Mouse (Mus musculus): Measurements from ENCODE around the gene Hist3h2a.
"Not testable (repeated sequence)": the region's sequence is repeated elsewhere in the genome, so short reads cannot be mapped to it uniquely, and the experiment has no call there.

Gene Hist3h2a

DNA sequence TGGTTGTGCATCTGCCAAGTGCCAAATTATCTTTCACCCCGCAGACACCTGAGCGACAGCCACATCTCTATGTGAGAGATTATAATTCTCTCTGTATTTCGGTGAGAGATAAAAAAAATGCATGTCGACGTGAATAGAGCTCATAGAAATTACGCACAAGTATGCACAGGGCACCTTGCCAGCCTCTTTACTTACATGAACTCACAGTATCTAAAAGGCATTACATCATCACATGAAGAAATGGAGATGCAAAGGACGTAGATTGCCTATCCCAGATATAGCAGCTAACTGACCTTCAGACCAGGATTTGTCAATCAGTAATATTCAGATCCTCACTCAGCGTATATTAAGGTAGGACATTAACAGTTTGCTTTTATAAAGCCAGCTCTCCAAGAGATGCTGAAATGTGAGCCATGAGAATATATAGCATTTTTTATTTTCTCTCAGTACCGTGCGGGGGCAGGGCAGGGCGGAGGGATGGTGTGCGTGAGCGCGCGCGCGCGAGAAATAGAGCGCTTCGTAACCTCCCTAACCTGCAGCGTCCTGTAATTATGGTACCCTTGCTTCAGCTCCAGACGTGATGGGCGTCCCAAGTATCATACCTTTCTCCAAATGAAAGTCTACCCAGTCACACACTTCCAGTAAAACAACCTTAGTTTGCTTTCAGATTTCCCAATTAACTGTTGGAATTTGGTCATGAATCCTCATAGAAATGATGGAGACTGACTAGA is 6.5 kb upstream of the Hist3h2a start:
- no peak for DNase-seq (ENCODE audit: low spot score)

DNA sequence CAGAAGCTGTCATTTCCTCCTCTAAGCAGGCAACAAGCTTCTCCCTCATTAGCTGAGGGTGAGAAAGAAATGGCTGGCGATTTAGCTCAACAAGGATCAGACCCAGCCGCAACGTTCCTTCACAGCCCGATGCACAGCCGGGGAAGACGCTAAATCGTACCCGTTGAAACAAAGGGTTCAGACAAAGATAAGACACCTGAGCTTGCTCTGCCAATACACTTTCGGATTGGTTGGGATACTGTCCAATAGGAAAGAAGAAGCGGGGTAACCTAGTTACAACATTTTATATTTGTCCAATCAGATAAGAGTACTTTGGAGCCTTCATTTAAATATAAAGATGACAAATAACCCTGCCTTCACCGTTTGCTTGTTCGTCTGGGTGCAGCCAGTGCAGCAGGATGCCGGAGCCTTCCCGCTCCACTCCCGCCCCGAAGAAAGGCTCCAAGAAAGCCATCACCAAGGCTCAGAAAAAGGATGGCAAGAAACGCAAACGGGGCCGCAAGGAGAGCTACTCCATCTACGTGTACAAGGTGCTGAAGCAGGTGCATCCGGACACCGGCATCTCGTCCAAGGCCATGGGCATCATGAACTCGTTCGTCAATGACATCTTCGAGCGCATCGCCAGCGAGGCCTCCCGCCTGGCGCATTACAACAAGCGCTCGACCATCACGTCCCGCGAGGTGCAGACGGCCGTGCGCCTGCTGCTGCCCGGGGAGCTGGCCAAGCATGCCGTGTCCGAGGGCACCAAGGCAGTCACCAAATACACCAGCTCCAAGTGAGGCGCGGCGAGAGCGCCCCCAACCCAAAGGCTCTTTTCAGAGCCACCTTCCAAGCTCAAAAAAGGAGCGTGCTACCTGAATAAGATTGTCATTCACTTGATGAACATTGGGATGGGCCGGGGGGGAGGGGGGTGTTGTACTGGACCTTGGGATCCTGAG is 5.7 kb upstream of the Hist3h2a start, which contains the start of gene Hist3h2ba:
TSS of gene Hist3h2ba (plus strand) at position 379 of the 938 bp plus-strand sequence.
- no peak for DNase-seq (ENCODE audit: low spot score)

DNA sequence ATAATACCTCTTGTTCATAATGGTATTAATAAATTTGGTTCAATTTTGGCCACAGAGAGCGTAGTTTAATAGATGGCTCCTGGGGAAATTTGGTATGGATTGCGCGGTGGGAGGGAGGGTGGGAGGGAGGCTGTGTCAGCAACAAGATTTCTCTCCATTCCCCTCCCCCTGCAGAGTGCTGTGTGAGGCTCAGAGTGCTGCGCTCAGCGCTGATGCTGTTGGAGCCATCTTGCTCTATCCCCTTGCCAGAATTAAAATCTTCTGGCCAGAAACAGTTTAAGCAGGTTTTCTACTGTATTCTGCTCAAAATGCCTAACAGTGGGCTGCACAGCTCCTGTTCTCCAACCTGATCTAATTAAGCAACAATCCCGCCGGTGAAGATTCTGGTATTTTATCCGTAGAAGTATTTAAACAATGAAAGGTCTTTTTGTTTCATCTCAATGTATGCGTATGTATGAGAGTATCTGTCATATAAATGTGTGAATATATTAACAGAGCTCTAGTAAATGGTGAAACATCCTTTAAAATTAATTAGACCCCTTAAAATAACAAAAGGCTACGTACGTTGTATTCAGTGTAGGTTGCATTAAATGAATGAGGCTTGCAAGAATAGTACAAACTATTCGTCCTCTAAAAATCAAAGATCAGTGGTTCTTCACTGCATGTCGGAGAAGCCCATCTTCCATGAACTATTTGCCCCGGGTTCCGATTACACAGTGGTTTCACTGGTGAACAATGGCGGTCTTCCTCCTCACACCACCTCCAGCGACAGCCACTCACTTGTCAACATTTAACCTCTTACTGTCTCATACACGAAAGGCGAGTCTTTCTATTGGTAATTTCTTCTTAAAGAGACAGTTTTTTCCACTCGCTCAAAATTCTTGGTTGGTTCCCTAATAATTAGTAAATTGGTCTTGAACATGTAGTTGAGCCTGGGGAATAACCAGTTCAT is 4.7 kb upstream of the Hist3h2a start:
- no peak for DNase-seq (ENCODE audit: low spot score)

DNA sequence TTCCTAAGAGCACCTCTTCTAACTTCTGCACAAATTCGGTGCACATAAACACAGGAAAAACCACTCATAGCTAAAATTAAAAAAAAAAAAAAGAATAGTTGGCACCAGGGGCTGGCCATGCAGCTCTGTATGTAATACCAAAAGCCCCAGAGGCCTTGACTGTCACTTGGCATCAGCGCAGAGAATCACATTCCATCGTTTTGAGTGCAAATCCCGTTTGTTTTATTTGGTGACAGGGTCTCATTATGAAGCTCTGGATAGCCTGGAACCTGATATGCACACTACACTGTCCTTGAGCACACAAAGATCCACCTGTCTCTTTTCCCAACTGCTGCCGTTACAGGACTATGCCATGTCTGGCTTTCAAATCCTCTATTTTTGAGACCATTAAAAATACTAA is 3.3 kb upstream of the Hist3h2a start:
- no peak for DNase-seq (ENCODE audit: low spot score)

DNA sequence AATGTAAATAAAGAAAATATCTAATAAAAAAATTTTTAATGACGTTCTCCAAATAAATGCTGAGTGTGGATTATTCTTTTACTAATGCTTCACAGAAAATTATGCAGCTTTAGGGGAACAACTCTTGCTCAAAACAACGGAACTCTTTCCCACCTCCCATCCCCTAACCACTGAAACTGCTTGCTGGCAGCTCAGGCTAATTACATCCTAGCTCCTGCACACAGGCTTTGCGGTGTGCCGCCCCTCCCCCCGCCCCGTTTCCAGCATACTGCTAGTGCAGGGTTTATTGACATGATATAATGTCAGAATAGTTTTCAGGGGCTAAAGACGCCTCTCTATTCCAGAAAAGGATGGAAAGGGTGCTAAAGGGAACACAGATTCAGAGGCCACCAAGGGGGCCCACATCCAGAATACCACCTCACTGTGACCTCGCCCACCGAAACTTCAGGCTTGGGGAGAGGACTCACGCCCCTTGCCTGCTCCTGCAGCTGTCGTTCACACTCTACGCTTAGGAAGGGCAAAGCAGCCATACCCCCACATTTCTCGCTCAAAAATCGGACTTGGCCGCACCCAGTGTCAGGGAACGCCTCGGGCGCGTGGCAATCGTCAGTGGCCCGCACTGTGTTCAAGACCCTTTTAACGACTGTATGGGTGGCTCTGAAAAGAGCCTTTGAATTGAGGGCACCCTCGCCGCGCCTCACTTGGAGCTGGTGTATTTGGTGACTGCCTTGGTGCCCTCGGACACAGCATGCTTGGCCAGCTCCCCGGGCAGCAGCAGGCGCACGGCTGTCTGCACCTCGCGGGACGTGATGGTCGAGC is 925 bp upstream of the Hist3h2a start:
- DNase-seq (ENCODE audit: low spot score) = no peak

DNA sequence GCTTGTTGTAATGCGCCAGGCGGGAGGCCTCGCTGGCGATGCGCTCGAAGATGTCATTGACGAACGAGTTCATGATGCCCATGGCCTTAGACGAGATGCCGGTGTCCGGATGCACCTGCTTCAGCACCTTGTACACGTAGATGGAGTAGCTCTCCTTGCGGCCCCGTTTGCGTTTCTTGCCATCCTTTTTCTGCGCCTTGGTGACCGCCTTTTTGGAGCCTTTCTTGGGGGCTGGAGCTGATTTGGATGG is 390 bp upstream of the Hist3h2a start:
- not testable (repeated sequence) for DNase-seq (ENCODE audit: low spot score)

DNA sequence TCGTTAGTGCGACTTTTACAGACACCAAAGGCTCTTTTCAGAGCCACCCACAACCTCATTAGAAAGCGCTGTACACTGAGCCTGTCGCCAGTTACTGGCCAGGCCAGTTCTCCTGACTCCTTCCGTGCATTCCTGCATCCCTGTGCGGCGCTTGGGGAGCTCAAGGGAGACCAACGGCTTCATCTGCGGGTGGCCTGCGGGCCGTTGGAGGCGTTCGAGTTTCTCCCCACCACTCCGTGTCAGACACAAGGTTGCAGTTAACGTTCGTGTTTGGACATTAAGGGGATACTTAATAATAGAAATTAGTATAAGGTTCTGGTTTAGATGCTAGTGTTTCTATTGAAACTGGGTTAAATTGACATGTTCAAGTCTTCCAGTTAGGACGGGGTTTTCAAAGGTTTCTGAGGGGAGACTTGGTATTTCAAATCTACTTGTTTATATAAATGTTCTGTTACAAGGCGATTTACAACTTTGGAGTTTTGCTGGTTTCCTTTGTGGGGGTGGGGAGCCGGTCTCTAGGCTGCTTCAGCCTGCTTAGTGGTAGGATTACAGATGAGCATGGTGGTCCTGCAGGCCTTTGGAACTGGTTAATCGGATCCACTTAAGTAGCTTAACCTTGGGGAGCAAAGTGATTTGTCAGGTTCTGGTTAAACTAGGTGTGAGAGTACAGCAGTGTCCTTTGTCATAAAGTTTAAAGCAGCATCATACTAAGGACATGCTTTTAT is 820 bp downstream of the Hist3h2a start:
- DNase-seq (ENCODE audit: low spot score) = no peak

DNA sequence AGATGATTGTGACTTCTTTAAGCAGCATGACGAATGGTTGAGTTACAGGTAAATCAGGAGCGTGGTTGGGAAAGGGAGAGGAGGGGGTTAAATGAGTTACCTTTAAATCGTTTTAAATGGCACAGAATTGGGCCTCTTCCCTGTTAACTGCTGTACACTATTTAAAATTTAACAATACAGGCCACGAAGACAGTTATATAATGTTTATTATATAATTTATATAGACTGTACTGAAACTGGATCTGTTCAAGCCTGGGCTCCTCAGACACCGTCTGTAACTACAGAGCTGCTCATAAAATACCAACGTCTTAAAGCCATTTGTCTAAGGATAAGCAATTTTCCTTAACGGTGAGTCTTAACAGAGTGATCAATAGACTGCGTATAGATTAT is 1.4 kb downstream of the Hist3h2a start:
- no peak for DNase-seq (ENCODE audit: low spot score)

DNA sequence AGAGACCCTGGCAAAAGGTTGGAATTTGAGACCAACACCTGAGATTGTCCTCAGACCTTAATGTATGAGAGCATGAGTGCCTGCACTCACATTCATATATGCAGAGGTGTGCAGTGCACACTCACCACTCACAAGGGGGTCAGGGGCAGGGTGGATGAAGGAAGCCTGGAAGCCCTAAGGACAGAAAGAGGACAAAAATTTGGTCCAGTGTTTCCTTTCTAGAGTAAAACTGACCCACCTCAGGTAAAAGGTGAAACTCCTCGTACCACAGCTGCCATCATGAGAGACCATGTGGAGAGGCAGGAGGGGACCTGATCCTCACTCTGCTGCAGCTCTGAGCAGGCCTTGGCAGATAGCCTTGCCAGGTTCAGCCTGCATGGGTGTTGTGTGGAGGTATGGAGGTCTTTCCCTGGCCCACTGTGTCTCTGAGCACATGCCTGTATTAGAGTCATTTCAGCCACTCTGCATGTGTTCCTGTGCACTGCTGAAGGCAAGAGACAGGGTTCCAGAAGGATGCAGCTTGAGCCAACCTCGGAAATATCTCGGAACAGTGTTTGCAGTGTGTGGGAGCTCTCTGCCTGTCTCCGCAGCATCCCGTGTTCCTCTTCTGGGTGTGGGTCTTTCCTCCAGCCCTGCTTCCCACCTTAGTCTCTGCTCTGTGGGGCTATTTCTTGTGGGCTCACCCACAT is 2.9 kb downstream of the Hist3h2a start:
- no peak for DNase-seq (ENCODE audit: low spot score)

DNA sequence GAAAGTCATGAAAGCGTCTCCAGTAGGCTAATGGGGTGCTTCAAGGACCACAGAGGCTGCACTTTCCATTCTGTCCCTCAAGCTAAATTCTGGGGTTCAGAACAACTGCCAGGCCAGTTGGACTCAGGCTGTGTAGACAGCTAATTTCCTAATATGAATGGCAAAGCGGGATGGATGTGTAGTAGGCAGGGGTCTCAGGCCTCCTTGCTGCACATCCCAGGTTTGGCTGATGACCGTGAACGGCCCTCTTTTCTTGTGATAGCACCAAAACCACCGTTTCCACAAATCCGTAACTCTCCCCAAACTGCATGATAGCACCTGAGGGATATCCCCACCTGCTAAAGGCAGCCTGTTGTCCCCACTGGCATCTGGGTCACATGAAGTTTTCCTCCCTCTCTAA is 4.1 kb downstream of the Hist3h2a start:
- DNase-seq (ENCODE audit: low spot score) = no peak

DNA sequence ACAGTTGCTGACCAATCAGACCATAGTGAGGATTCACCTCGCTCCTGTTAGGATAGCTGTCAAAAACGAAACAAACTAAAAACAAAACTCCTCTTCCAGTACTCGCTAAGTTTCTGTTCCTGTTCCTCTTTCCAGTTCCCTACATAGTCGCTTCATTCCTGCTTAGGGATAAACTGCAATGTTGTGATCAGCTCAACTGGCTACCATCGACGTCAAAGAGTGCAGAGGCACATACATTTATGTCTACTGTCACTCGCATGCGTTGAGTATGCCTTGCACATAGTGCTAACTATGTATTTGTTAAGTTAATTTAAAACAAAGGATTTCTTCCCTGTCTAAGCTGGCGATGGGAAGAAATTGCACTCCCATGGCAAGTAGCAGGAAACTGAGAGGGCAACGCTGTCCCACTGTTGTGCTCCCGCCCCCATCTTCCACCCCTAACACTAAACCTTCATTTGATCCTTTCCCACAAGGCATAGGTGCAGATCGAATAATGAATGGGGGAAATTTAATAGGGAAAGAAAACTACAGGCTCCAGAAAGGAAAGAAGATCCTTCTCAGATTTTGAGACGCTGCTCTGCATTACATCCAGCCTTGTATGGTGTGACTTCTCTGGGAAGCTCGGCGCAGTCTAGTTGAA is 4.8 kb downstream of the Hist3h2a start:
- no peak for DNase-seq (ENCODE audit: low spot score)

DNA sequence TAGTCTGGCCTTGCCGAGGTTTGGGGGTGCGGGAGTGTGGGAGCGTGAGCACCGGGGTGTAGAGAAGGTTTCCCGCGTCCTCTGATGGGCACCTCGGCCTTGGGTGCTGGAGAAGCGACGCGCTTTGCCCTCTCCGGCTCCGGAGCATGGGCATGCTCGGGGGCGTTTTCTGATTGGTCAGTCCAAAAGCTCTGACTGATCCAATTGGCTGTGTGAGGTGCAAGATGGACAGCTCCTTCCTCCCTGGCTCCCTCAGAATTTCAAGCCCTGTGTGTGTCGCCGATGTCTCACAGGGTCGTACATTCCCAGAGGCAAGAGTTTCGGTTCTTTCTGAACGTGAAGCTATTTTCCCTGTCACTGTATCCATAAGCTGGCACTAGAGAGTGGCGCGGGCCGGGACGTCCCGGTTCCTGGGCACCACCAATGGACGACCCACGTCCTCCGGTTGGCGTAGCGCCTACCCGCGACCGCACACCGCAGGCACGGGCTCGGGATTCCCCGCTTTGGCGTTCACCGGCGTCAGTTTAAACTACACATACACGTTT is 5.5 kb downstream of the Hist3h2a start:
- peak; percentile 78 for DNase-seq (ENCODE audit: low spot score)

DNA sequence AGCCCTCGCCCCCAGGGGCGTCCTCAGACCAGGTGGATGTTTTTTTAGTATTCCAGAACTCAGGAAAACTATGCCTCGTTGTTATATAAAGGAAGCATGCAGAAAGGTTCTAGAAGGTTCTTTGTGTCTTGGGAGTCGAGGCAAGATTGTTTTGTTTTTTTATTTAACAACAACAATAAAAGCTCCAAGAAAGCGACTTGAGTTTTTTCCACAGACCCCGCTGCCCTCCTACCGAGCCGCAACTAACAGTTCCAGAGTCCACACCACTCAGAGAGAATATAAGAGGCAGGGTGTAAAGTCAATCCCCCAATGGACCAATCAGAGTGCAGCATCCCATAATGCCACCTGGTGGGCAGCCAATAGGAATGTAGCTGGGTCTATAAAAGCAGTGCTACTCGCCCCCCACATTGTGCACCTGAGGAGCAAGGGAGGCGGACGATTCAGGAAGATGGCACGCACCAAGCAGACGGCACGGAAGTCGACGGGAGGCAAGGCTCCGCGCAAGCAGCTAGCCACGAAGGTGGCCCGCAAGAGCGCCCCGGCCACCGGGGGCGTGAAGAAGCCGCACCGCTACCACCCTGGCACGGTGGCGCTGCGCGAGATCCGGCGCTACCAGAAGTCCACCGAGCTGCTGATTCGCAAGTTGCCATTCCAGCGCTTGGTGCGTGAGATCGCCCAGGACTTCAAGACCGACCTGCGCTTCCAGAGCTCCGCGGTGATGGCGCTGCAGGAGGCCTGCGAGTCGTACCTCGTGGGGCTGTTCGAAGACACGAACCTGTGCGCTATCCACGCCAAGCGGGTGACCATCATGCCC is 7.1 kb downstream of the Hist3h2a start:
- no peak for DNase-seq (ENCODE audit: low spot score)

DNA sequence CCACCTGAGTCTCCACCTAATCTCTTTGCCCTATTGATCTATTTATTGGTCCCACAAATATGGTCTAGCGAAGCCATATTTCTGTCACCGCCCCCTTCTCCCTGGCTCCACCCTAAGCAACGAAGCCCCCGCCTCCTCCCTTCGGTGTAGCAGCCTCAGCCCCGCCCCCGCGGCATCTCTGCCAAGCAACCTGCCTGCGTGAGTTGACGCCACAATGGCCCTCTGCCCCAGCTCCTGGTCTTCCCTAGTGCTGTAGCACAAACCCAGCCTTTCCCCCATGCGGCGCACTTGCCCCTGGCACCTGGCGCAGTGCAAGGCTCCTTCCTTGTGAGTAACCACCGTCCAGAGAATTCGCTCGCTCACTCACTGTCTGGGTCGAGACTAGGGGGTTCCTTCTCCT is 9.1 kb downstream of the Hist3h2a start:
- no peak for DNase-seq (ENCODE audit: low spot score)

DNA sequence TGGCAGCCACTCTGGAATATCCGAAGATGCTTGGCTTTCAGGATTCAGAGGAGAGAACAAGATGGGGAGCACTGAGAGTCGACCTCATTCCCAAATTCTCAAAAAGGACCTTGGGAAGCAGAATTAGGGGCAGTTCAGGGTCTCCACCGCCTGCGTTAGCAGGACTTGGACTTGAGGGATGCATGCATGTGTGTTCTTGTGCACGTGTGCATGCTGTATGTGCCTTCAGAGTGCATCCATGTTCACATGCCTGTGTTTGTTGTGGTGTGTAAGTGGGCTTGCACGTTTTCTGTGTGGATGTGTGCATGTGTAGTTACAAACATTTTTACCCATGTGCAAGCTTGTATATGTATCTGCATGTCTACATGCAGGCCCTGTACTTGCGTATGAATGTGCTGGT is 9.7 kb downstream of the Hist3h2a start:
- DNase-seq (ENCODE audit: low spot score) = no peak

DNA sequence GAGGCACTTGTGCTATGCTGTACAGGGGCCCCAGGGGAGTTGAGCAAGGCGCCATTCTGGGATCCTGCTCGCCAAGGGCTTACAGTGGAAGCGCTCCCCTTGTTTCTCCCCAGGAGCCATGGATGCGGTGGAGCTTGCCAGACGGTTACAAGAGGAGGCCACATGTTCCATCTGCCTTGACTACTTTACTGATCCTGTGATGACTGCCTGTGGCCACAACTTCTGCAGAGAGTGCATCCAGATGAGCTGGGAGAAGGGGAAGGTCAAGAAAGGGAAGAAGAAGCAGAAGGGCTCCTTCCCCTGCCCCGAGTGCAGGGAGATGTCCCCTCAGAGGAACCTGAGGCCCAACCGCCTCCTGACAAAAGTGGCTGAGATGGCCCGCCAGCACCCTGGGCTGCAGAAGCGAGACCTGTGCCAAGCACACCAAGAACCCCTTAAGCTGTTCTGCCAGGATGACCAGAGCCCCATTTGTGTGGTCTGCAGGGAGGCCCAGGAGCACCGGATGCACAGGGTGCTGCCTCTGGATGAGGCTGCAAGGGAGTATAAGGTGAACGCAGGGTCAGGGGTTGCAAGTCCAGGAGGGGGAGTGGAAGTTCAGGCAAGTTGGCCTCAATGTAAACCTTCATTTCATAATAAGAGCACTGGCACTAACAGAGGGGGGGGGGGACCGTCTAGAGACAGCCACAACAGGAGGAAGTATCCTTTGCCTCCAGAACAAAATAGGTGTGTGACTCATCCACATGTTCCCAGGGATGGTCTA is 10.7 kb downstream of the Hist3h2a start:
- DNase-seq (ENCODE audit: low spot score) = no peak

DNA sequence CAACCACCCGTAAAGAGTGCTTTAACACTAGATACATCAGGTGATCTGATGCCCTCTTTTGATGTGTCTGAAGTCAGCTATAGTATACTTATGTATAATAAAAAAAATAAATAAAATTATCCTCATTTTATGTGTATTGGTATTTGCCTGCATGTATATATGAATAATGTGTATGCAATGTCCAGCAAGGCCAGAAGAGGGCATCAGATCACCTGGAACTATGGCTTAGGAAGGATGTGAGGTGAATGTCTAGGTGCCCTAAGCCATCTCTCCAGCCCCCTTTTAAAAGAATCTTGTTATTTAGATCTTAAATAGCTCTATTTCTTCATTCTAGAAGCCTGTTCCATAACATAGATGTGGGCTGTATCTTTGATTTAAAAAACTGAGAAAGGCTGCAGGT is 12.9 kb downstream of the Hist3h2a start:
- DNase-seq (ENCODE audit: low spot score) = no peak

DNA sequence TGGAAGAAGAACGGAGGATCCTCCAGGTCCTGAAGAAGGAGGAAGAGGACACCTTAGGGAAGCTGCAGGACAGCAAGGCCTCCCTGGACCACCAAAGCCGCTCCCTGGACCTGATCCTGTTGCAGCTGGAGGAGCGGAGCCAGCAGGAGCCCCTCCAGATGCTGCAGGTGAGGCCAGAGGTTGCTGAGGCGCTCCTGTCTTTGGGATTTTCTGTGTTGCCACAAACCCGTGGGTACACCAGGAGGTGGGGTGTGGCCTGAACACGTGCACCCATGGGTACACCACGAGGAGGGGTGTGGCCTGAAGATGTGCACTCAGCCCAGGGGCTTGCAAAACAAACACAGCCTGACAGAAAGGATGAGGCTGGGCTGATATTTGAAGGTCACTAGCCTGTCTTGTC is 14.1 kb downstream of the Hist3h2a start:
- DNase-seq (ENCODE audit: low spot score) = no peak

Data from urinary bladder, postnatal 14 days (tissue).